Comparison of ENCODE assay signal across 8 mouse cellular contexts in the genomic region with DNA sequence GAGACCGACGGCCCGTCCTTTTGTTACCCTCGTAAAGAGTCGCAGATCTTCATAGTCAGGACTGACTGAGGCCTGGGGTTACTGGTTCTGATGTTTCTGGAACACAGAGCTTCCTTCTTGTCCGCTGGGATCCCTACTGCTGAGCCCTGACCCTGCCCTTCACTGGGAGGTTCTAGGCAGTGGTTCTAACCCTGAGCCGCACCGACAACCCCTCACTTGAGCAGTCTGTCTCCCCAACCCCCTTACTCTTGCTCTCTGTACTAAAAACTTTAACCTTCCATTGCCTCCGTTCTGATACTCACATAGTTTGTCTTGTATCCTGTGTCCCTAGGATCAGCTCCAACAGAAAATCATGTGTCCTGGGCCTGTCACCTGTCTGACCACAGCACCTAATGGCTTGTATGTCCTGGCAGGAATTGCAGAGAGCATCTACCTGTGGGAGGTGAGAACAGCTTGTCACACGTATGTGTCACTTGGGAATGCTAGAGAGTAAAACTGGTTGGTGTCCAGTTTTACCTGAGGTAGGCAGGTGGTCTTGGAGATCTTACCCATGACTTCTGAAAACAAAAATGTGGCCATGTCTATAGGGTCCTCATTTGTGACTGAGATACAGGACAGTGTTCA. TPM values are rescaled to one million over a fixed set of nuclear protein-coding genes. Genes with fewer than 3 reads are reported as not detected.
DNase-seq lines count a peak whose midpoint lies in the region; ATAC-seq and TF ChIP-seq lines count a peak whose summit lies in the region.

No protein-coding gene starts in this region.

- DNase-seq in thymus, adult 2 months, result no peak
- DNase-seq in thymus, postnatal 25 days, result no peak
- DNase-seq in retina, embryonic 14.5 days (ENCODE audit: low spot score), result no peak
- no peak for DNase-seq in embryo, embryonic 11 days

- TF ChIP-seq POLR2A in thymus, adult 2 months (IDR thresholded peaks at IDR 0.05; ENCODE audit: control insufficient read depth, extremely low read depth, insufficient read depth, low read length, poor library complexity), result no peak

- ATAC-seq in erythroblast, adult 5-6 weeks (replicated peaks; ENCODE audit: low FRiP score, poor library complexity, severe bottlenecking), result no peak
- ATAC-seq in liver, embryonic 12.5 days, result no peak
- no peak for ATAC-seq in CD4-positive, CD25-positive, alpha-beta regulatory T cell, adult 4 months

- 13% methylated on average over 10 of the region's 10 CpGs for WGBS in thymus, adult 2 months
- 10% methylated on average over 10 of the region's 10 CpGs for WGBS in liver, embryonic 12.5 days (ENCODE audit: insufficient replicate concordance)

- no peak for TF ChIP-seq CTCF in thymus, adult 2 months (IDR thresholded peaks at IDR 0.05; ENCODE audit: borderline replicate concordance, control insufficient read depth, extremely low read depth, insufficient read depth, low read length, poor library complexity)

- no peak overlapping the region for H3K27ac ChIP-seq in thymus, adult 2 months (ENCODE audit: control insufficient read depth, insufficient read depth, low read length)
- peak overlapping the region; percentile 75 for H3K27ac ChIP-seq in liver, embryonic 12.5 days

- peaks cover 45% of the 10 kb centered on the region for H3K36me3 ChIP-seq in erythroblast, embryonic 14.5 days (ENCODE audit: control insufficient read depth)
- H3K36me3 ChIP-seq in thymus, adult 2 months (ENCODE audit: control insufficient read depth, insufficient read depth, low read length), result no peaks in the 10 kb centered on the region; the same call in 1 of the 2 replicates
- peaks cover 47% of the 10 kb centered on the region for H3K36me3 ChIP-seq in liver, embryonic 12.5 days

- peak overlapping the region; percentile 87 for H3K9ac ChIP-seq in liver, embryonic 12.5 days

- peak overlapping the region; percentile 91 for H3K4me2 ChIP-seq in liver, embryonic 12.5 days

- peaks cover 38% of the 10 kb centered on the region for H3K4me1 ChIP-seq in erythroblast, embryonic 14.5 days (ENCODE audit: control insufficient read depth)
- peaks cover 8% of the 10 kb centered on the region for H3K4me1 ChIP-seq in thymus, adult 2 months (replicated peaks; ENCODE audit: control insufficient read depth, insufficient read depth, low read length)
- H3K4me1 ChIP-seq in liver, embryonic 12.5 days, result peaks cover 34% of the 10 kb centered on the region

- H3K9me3 ChIP-seq in erythroblast, embryonic 14.5 days (ENCODE audit: control insufficient read depth, low read length), result no peaks in the 10 kb centered on the region
- H3K9me3 ChIP-seq in liver, embryonic 12.5 days (replicated peaks), result no peaks in the 10 kb centered on the region

- peak overlapping the region; percentile 94 for H3K4me3 ChIP-seq in erythroblast, embryonic 14.5 days (replicated peaks)
- H3K4me3 ChIP-seq in thymus, adult 2 months (ENCODE audit: control insufficient read depth, insufficient read depth, low read length), result peak overlapping the region; percentile 74
- H3K4me3 ChIP-seq in liver, embryonic 12.5 days, result peak overlapping the region; percentile 90

- H3K27me3 ChIP-seq in erythroblast, embryonic 14.5 days (ENCODE audit: control insufficient read depth), result peaks cover 4% of the 10 kb centered on the region; the same call in 1 of the 2 replicates
- H3K27me3 ChIP-seq in thymus, adult 2 months (ENCODE audit: control insufficient read depth, insufficient read depth, low read length), result no peaks in the 10 kb centered on the region
- H3K27me3 ChIP-seq in liver, embryonic 12.5 days (replicated peaks), result no peaks in the 10 kb centered on the region

RNA-seq across cellular contexts. Expression of gene Wdr18, which starts 0.8 kb away (rescaled TPM):
- 4.4 and 4.9 TPM in 2 replicates for polyA plus RNA-seq in erythroblast, embryonic 14.5 days (2012)
- 4.0 and 7.5 TPM in 2 replicates for total RNA-seq in erythroblast, adult 5-6 weeks (2015; ENCODE audit: low replicate concordance)
- 2.5 and 14.2 TPM in 2 replicates for total RNA-seq in erythroblast, adult 5-6 weeks (2017; ENCODE audit: low replicate concordance)
- polyA plus RNA-seq in thymus, adult 2 months (2012; rRNA removed), result 68.1 and 74.5 TPM in 2 replicates
- polyA plus RNA-seq in liver, embryonic 12.5 days (2016; fragmentation: Nextera tagmentation; extraction: Ambion mirVana), result 99.9 and 114 TPM in 2 replicates
- 10 to 100 TPM; 65.1 to 77.5 TPM for polyA plus RNA-seq in CD4-positive, CD25-positive, alpha-beta regulatory T cell, adult 4 months (2017; shearing (Covaris generic))

RNA-seq across cellular contexts. Expression of gene Grin3b, which starts 9.7 kb away (rescaled TPM):
- 0.01 TPM in 1 of 2 replicates, not detected in the other for polyA plus RNA-seq in erythroblast, embryonic 14.5 days (2012)
- total RNA-seq in erythroblast, adult 5-6 weeks (2015; ENCODE audit: low replicate concordance), result not detected in 2 replicates
- total RNA-seq in erythroblast, adult 5-6 weeks (2017; ENCODE audit: low replicate concordance), result not detected in 2 replicates
- polyA plus RNA-seq in thymus, adult 2 months (2012; rRNA removed), result 0.07 and 0.14 TPM in 2 replicates
- polyA plus RNA-seq in liver, embryonic 12.5 days (2016; fragmentation: Nextera tagmentation; extraction: Ambion mirVana), result 0.14 TPM in 2 replicates
- under 1 TPM in 1 of 2 experiments, not detected in 1; 0.58 TPM for polyA plus RNA-seq in CD4-positive, CD25-positive, alpha-beta regulatory T cell, adult 4 months (2017; shearing (Covaris generic))

RNA-seq across cellular contexts. Expression of gene Tmem259, which starts 23.3 kb away (rescaled TPM):
- polyA plus RNA-seq in erythroblast, embryonic 14.5 days (2012), result 47.6 and 49.5 TPM in 2 replicates
- total RNA-seq in erythroblast, adult 5-6 weeks (2015; ENCODE audit: low replicate concordance), result 13.6 and 29.6 TPM in 2 replicates
- 12.8 and 22.6 TPM in 2 replicates for total RNA-seq in erythroblast, adult 5-6 weeks (2017; ENCODE audit: low replicate concordance)
- polyA plus RNA-seq in thymus, adult 2 months (2012; rRNA removed), result 540 and 566 TPM in 2 replicates
- polyA plus RNA-seq in liver, embryonic 12.5 days (2016; fragmentation: Nextera tagmentation; extraction: Ambion mirVana), result 17.2 and 17.5 TPM in 2 replicates
- polyA plus RNA-seq in CD4-positive, CD25-positive, alpha-beta regulatory T cell, adult 4 months (2017; shearing (Covaris generic)), result 1 to 10 TPM; 1.2 to 2.5 TPM

RNA-seq across cellular contexts. Expression of gene Cnn2, which starts 27.6 kb away (rescaled TPM):
- polyA plus RNA-seq in erythroblast, embryonic 14.5 days (2012), result 0.59 and 0.74 TPM in 2 replicates
- total RNA-seq in erythroblast, adult 5-6 weeks (2015; ENCODE audit: low replicate concordance), result 33.8 and 46.6 TPM in 2 replicates
- total RNA-seq in erythroblast, adult 5-6 weeks (2017; ENCODE audit: low replicate concordance), result 30.0 and 73.0 TPM in 2 replicates
- 239 and 245 TPM in 2 replicates for polyA plus RNA-seq in thymus, adult 2 months (2012; rRNA removed)
- polyA plus RNA-seq in liver, embryonic 12.5 days (2016; fragmentation: Nextera tagmentation; extraction: Ambion mirVana), result 68.2 and 75.4 TPM in 2 replicates
- 100 to 1,000 TPM; 904 to 969 TPM for polyA plus RNA-seq in CD4-positive, CD25-positive, alpha-beta regulatory T cell, adult 4 months (2017; shearing (Covaris generic))

RNA-seq across cellular contexts. Expression of gene Arid3a, which starts 33.9 kb away (rescaled TPM):
- 1.0 and 1.4 TPM in 2 replicates for polyA plus RNA-seq in erythroblast, embryonic 14.5 days (2012)
- total RNA-seq in erythroblast, adult 5-6 weeks (2015; ENCODE audit: low replicate concordance), result 6.3 and 8.8 TPM in 2 replicates
- 10.5 and 14.7 TPM in 2 replicates for total RNA-seq in erythroblast, adult 5-6 weeks (2017; ENCODE audit: low replicate concordance)
- 12.5 and 13.5 TPM in 2 replicates for polyA plus RNA-seq in thymus, adult 2 months (2012; rRNA removed)
- polyA plus RNA-seq in liver, embryonic 12.5 days (2016; fragmentation: Nextera tagmentation; extraction: Ambion mirVana), result 5.6 and 6.4 TPM in 2 replicates
- 1 to 10 TPM; 2.7 to 3.3 TPM for polyA plus RNA-seq in CD4-positive, CD25-positive, alpha-beta regulatory T cell, adult 4 months (2017; shearing (Covaris generic))

Comparison
In these comparisons a context has a peak if more than half of its experiments do, and no peak if none do; other contexts are left out.
1. RNA of gene Wdr18, which starts 0.8 kb away (polyA plus RNA-seq): 99.9 to 114 TPM in liver, embryonic 12.5 days, 65.1 to 77.5 TPM in CD4-positive, CD25-positive, alpha-beta regulatory T cell, adult 4 months and 68.1 to 74.5 TPM in thymus, adult 2 months; 4.4 to 4.9 TPM in erythroblast, embryonic 14.5 days; every median in the first group is over 10 times any median in the second.
2. RNA of gene Tmem259, which starts 23.3 kb away (polyA plus RNA-seq): 540 to 566 TPM in thymus, adult 2 months; 47.6 to 49.5 TPM in erythroblast, embryonic 14.5 days, 17.2 to 17.5 TPM in liver, embryonic 12.5 days and 1.2 to 2.5 TPM in CD4-positive, CD25-positive, alpha-beta regulatory T cell, adult 4 months; every median in the first group is over 10 times any median in the second.
3. Peak in every context shown above with its lines, with median percentiles within 50 percentile points of each other: H3K4me3 ChIP-seq.